Mouse (Mus musculus): ENCODE data around the gene Gjd3. TPM values are rescaled to one million over a fixed set of nuclear protein-coding genes. Genes with fewer than 3 reads are reported as not detected.

Gene Gjd3
- polyA plus RNA-seq, 1 experiment from 2014 or later, result 0.56 TPM

GRCm38 (mm10) chr11:98947969-98948569 lies 34.7 kb downstream of the Gjd3 start:
- no peak for ATAC-seq (ENCODE audit: low read depth)
- peaks cover 50% of the 10 kb centered on the region for H3K4me1 ChIP-seq (ENCODE audit: control insufficient read depth, insufficient read depth, low read length)
- H3K9me3 ChIP-seq (ENCODE audit: control insufficient read depth, low read length), result no peaks in the 10 kb centered on the region
- H3K9ac ChIP-seq (ENCODE audit: low read depth, low read length), result no peak overlapping the region
- H3K4me3 ChIP-seq (ENCODE audit: low read depth, low read length), result no peak overlapping the region
- 0 out of 2 replicates have a peak overlapping the region, but pooled peaks have one; percentile 33 for H3K27ac ChIP-seq (replicated peaks; ENCODE audit: low read depth, low read length)
- no peaks in the 10 kb centered on the region for H3K27me3 ChIP-seq (replicated peaks; ENCODE audit: control insufficient read depth, insufficient read depth, low read length)
- WGBS, result 75% methylated on average over 18 of the region's 18 CpGs
- peak; percentile 0 for DNase-seq (ENCODE audit: low spot score)
- no peak overlapping the region for H3K4me2 ChIP-seq (ENCODE audit: low read depth, low read length)
- H3K36me3 ChIP-seq (ENCODE audit: control insufficient read depth, insufficient read depth, low read length), result peaks cover 32% of the 10 kb centered on the region

- Histone ChIP-seq H3K9ac (ENCODE audit: low read depth, low read length) (0 out of 2 replicates have a peak overlapping the region, but pooled peaks have one; percentile 9), H3K36me3 (ENCODE audit: control insufficient read depth, insufficient read depth, low read length) (peaks cover 14% of the 10 kb centered on the region), H3K4me3 (ENCODE audit: low read depth, low read length) (no peak overlapping the region), H3K27me3 (replicated peaks; ENCODE audit: control insufficient read depth, insufficient read depth, low read length) (no peaks in the 10 kb centered on the region), H3K27ac (replicated peaks; ENCODE audit: low read depth, low read length) (peak overlapping the region; percentile 98), H3K4me1 (ENCODE audit: control insufficient read depth, insufficient read depth, low read length) (peaks cover 63% of the 10 kb centered on the region), H3K9me3 (ENCODE audit: control insufficient read depth, low read length) (no peaks in the 10 kb centered on the region), H3K4me2 (ENCODE audit: low read depth, low read length) (peak overlapping the region; percentile 84; the same call in 1 of the 2 replicates)
- WGBS, result 38% methylated on average over 3 of the region's 3 CpGs
- DNase-seq (ENCODE audit: low spot score) (no peak), ATAC-seq (ENCODE audit: low read depth) (no peak)
Observed at GRCm38 (mm10) chr11:98945605-98945977, 37.2 kb downstream of the Gjd3 start.

GRCm38 (mm10) chr11:98944897-98945604 lies 37.8 kb downstream of the Gjd3 start:
- DNase-seq (ENCODE audit: low spot score), result peak; percentile 57
- Histone ChIP-seq H3K4me2 (ENCODE audit: low read depth, low read length) (peak overlapping the region; percentile 84), H3K4me1 (ENCODE audit: control insufficient read depth, insufficient read depth, low read length) (peaks cover 68% of the 10 kb centered on the region), H3K9ac (ENCODE audit: low read depth, low read length) (peak overlapping the region; percentile 53; the same call in 1 of the 2 replicates), H3K27me3 (replicated peaks; ENCODE audit: control insufficient read depth, insufficient read depth, low read length) (no peaks in the 10 kb centered on the region), H3K27ac (replicated peaks; ENCODE audit: low read depth, low read length) (peak overlapping the region; percentile 98), H3K9me3 (ENCODE audit: control insufficient read depth, low read length) (no peaks in the 10 kb centered on the region), H3K4me3 (ENCODE audit: low read depth, low read length) (no peak overlapping the region), H3K36me3 (ENCODE audit: control insufficient read depth, insufficient read depth, low read length) (peaks cover 9% of the 10 kb centered on the region; the same call in 1 of the 2 replicates)
- ATAC-seq (ENCODE audit: low read depth), result no peak
- WGBS, result 24% methylated on average over 11 of the region's 11 CpGs

GRCm38 (mm10) chr11:98943741-98944461 lies 38.9 kb downstream of the Gjd3 start:
- ATAC-seq (ENCODE audit: low read depth), result no peak
- DNase-seq (ENCODE audit: low spot score), result peak; percentile 61
- no peaks in the 10 kb centered on the region for H3K27me3 ChIP-seq (replicated peaks; ENCODE audit: control insufficient read depth, insufficient read depth, low read length)
- 0 out of 2 replicates have a peak overlapping the region, but pooled peaks have one; percentile 8 for H3K4me3 ChIP-seq (ENCODE audit: low read depth, low read length)
- peak overlapping the region; percentile 84 for H3K4me2 ChIP-seq (ENCODE audit: low read depth, low read length)
- WGBS, result 31% methylated on average over 14 of the region's 14 CpGs
- no peaks in the 10 kb centered on the region for H3K9me3 ChIP-seq (ENCODE audit: control insufficient read depth, low read length)
- no peaks in the 10 kb centered on the region for H3K36me3 ChIP-seq (ENCODE audit: control insufficient read depth, insufficient read depth, low read length)
- H3K9ac ChIP-seq (ENCODE audit: low read depth, low read length), result peak overlapping the region; percentile 53
- H3K4me1 ChIP-seq (ENCODE audit: control insufficient read depth, insufficient read depth, low read length), result peaks cover 80% of the 10 kb centered on the region
- H3K27ac ChIP-seq (replicated peaks; ENCODE audit: low read depth, low read length), result peak overlapping the region; percentile 98

- Histone ChIP-seq H3K27me3 (replicated peaks; ENCODE audit: control insufficient read depth, insufficient read depth, low read length) (no peaks in the 10 kb centered on the region), H3K27ac (replicated peaks; ENCODE audit: low read depth, low read length) (peak overlapping the region; percentile 98), H3K4me2 (ENCODE audit: low read depth, low read length) (peak overlapping the region; percentile 84), H3K4me3 (ENCODE audit: low read depth, low read length) (no peak overlapping the region), H3K9me3 (ENCODE audit: control insufficient read depth, low read length) (no peaks in the 10 kb centered on the region), H3K9ac (ENCODE audit: low read depth, low read length) (peak overlapping the region; percentile 53), H3K36me3 (ENCODE audit: control insufficient read depth, insufficient read depth, low read length) (no peaks in the 10 kb centered on the region), H3K4me1 (ENCODE audit: control insufficient read depth, insufficient read depth, low read length) (peaks cover 82% of the 10 kb centered on the region)
- 48% methylated on average over 4 of the region's 8 CpGs for WGBS
- peak; percentile 93 for DNase-seq (ENCODE audit: low spot score)
- ATAC-seq (ENCODE audit: low read depth), result no peak
Observed at GRCm38 (mm10) chr11:98942923-98943641, 39.7 kb downstream of the Gjd3 start.

- 42% methylated on average over 3 of the region's 3 CpGs for WGBS
- peak overlapping the region; percentile 91 for H3K9ac ChIP-seq (ENCODE audit: low read depth, low read length)
- peaks cover 78% of the 10 kb centered on the region for H3K4me1 ChIP-seq (ENCODE audit: control insufficient read depth, insufficient read depth, low read length)
Observed at GRCm38 (mm10) chr11:98942555-98942922, 40.3 kb downstream of the Gjd3 start.

GRCm38 (mm10) chr11:98941826-98942550 lies 40.8 kb downstream of the Gjd3 start:
- no peaks in the 10 kb centered on the region for H3K9me3 ChIP-seq (ENCODE audit: control insufficient read depth, low read length)
- H3K36me3 ChIP-seq (ENCODE audit: control insufficient read depth, insufficient read depth, low read length), result no peaks in the 10 kb centered on the region
- H3K4me3 ChIP-seq (ENCODE audit: low read depth, low read length), result peak overlapping the region; percentile 87
- peak overlapping the region; percentile 98 for H3K27ac ChIP-seq (replicated peaks; ENCODE audit: low read depth, low read length)
- peak; percentile 90 for DNase-seq (ENCODE audit: low spot score)
- no peak for ATAC-seq (ENCODE audit: low read depth)
- peaks cover 76% of the 10 kb centered on the region for H3K4me1 ChIP-seq (ENCODE audit: control insufficient read depth, insufficient read depth, low read length)
- peak overlapping the region; percentile 84 for H3K4me2 ChIP-seq (ENCODE audit: low read depth, low read length)
- peak overlapping the region; percentile 91 for H3K9ac ChIP-seq (ENCODE audit: low read depth, low read length)
- WGBS, result 6% methylated on average over 11 of the region's 15 CpGs
- H3K27me3 ChIP-seq (replicated peaks; ENCODE audit: control insufficient read depth, insufficient read depth, low read length), result no peaks in the 10 kb centered on the region

More at GRCm38 (mm10) chr11:98942555-98942922, 40.3 kb downstream of the Gjd3 start:
- no peaks in the 10 kb centered on the region for H3K27me3 ChIP-seq (replicated peaks; ENCODE audit: control insufficient read depth, insufficient read depth, low read length)
- ATAC-seq (ENCODE audit: low read depth) (no peak), DNase-seq (ENCODE audit: low spot score) (no peak)
- peak overlapping the region; percentile 84 for H3K4me2 ChIP-seq (ENCODE audit: low read depth, low read length)
- H3K27ac ChIP-seq (replicated peaks; ENCODE audit: low read depth, low read length), result peak overlapping the region; percentile 98
- H3K36me3 ChIP-seq (ENCODE audit: control insufficient read depth, insufficient read depth, low read length), result no peaks in the 10 kb centered on the region
- no peaks in the 10 kb centered on the region for H3K9me3 ChIP-seq (ENCODE audit: control insufficient read depth, low read length)
- peak overlapping the region; percentile 87; the same call in 1 of the 2 replicates for H3K4me3 ChIP-seq (ENCODE audit: low read depth, low read length)

Measured in embryonic facial prominence, embryonic 14.5 days (tissue).